Comparison of ENCODE assay signal across 25 mouse cellular contexts in the genomic region with DNA sequence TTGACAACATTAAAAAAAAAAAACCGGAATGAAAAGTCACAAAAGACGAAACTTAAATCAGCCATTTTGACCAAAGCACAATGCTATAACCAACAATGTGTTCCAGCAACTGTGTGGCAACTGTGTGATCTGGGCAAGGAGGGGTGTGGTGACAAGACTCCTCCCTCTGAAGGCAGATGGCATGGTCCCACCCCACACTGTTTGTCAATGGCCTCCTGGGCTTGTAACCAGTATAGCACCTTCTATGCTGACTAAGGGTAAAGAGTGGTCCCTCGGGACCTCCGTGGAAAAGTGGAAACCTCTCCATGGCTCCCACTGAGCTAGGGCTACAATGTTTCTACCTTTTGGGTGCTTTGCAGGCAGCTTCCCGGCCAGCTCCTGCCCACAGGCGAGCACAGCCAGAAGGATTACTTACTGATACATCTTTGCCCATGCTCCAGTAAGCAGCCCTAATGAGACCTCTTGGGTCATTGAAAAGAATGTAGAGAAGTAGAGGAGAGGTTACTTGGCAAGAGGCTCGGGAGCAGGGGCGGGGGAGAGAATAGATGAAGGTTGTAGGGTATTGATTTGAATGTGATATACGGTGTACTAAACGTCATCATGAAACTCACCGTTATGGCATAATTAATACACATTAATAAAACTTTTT. TPM values are rescaled to one million over a fixed set of nuclear protein-coding genes. Genes with fewer than 3 reads are reported as not detected.
DNase-seq lines count a peak whose midpoint lies in the region; ATAC-seq and TF ChIP-seq lines count a peak whose summit lies in the region.
"Had no signal": no experiment of that assay in that cellular context is flagged by ENCODE, and none has a peak within 500 bp of the region (broad histone marks: within the 10 kb centered on the region; RNA-seq: fewer than 3 reads in every experiment).

No protein-coding gene starts in this region.

- no peaks in the 10 kb centered on the region for H3K4me1 ChIP-seq in embryonic facial prominence, embryonic 14.5 days (ENCODE audit: control insufficient read depth, insufficient read depth, low read length)
- H3K4me1 ChIP-seq in embryonic facial prominence, embryonic 10.5 days = peaks cover 22% of the 10 kb centered on the region
- H3K4me1 ChIP-seq in cortical plate, adult 2 months (ENCODE audit: control insufficient read depth, insufficient read depth, low read length) = no peaks in the 10 kb centered on the region
- no peaks in the 10 kb centered on the region for H3K4me1 ChIP-seq in cerebellum, adult 2 months (ENCODE audit: control insufficient read depth, insufficient read depth, low read length)

- peak; percentile 63; the same call in 1 of the 2 replicates for ATAC-seq in embryonic facial prominence, embryonic 14.5 days (ENCODE audit: low read depth)
- ATAC-seq: intestine, embryonic 15.5 days had no signal

- 72% methylated on average over 11 of the region's 11 CpGs for WGBS in embryonic facial prominence, embryonic 14.5 days
- WGBS in embryonic facial prominence, embryonic 10.5 days = 74% methylated on average over 11 of the region's 11 CpGs
- 60% methylated on average over 11 of the region's 11 CpGs for WGBS in cerebellum, adult 2 months

- H3K4me2 ChIP-seq in embryonic facial prominence, embryonic 14.5 days (ENCODE audit: low read depth, low read length) = no peak overlapping the region
- H3K4me2 ChIP-seq: embryonic facial prominence, embryonic 13.5 days; heart, embryonic 15.5 days; hindbrain, embryonic 14.5 days; intestine, embryonic 15.5 days had no signal

- H3K4me3 ChIP-seq in embryonic facial prominence, embryonic 14.5 days (ENCODE audit: low read depth, low read length) = no peak overlapping the region
- no peak overlapping the region for H3K4me3 ChIP-seq in embryonic facial prominence, embryonic 10.5 days
- peak overlapping the region; percentile 73 for H3K4me3 ChIP-seq in cortical plate, adult 2 months (ENCODE audit: insufficient read depth, low read length)
- H3K4me3 ChIP-seq in cerebellum, adult 2 months (replicated peaks; ENCODE audit: insufficient read depth, low read depth, low read length) = no peak overlapping the region
- H3K4me3 ChIP-seq: embryonic facial prominence, embryonic 13.5 days; gastrocnemius, adult 2 months; heart, embryonic 15.5 days; intestine, embryonic 15.5 days; limb, embryonic 10.5 days; midbrain, embryonic 10.5 days had no signal

- TF ChIP-seq POLR2A in cortical plate, adult 2 months (IDR thresholded peaks at IDR 0.05; ENCODE audit: extremely low read depth, insufficient read depth, low read length) = 0 out of 2 replicates have a peak, but pooled peaks have one; percentile 32
- no peak for TF ChIP-seq POLR2A in cerebellum, adult 2 months (IDR thresholded peaks at IDR 0.05; ENCODE audit: borderline replicate concordance, insufficient read depth, low read length)

- peaks cover 50% of the 10 kb centered on the region for H3K27me3 ChIP-seq in embryonic facial prominence, embryonic 14.5 days (replicated peaks; ENCODE audit: control insufficient read depth, insufficient read depth, low read length)
- H3K27me3 ChIP-seq in embryonic facial prominence, embryonic 10.5 days (replicated peaks; ENCODE audit: low read depth, poor library complexity, severe bottlenecking) = peaks cover 57% of the 10 kb centered on the region
- H3K27me3 ChIP-seq in cerebellum, adult 2 months (ENCODE audit: control insufficient read depth, insufficient read depth, low read length) = no peaks in the 10 kb centered on the region

- no peaks in the 10 kb centered on the region for H3K36me3 ChIP-seq in embryonic facial prominence, embryonic 14.5 days (ENCODE audit: control insufficient read depth, insufficient read depth, low read length)
- no peaks in the 10 kb centered on the region for H3K36me3 ChIP-seq in embryonic facial prominence, embryonic 10.5 days (replicated peaks)
- H3K36me3 ChIP-seq: embryonic facial prominence, embryonic 13.5 days; heart, embryonic 15.5 days; intestine, embryonic 15.5 days; limb, embryonic 10.5 days; midbrain, embryonic 10.5 days had no signal

- DNase-seq in embryonic facial prominence, embryonic 14.5 days (ENCODE audit: low spot score) = no peak
- no peak for DNase-seq in embryonic facial prominence, embryonic 10.5 days (ENCODE audit: low spot score)
- peak; percentile 36 for DNase-seq in layer of hippocampus, adult 9-11 months
- no peak for DNase-seq in layer of hippocampus, postnatal 10 days (ENCODE audit: low spot score in 2 of 2)
- DNase-seq in retina, postnatal 1 day = peak; percentile 71
- no peak for DNase-seq in cerebellum, adult 2 months
- DNase-seq: adrenal gland, postnatal 25 days; cerebellum, postnatal 14 days; gastrocnemius, adult 2 months; heart, postnatal 4 days; kidney, adult 8-10 months; kidney, postnatal 10 days; lung, postnatal 4 days; right cerebral cortex, postnatal 25 days; spleen, adult 18-20 months; thymus, postnatal 25 days had no signal

- no peaks in the 10 kb centered on the region for H3K9me3 ChIP-seq in embryonic facial prominence, embryonic 14.5 days (ENCODE audit: control insufficient read depth, low read length)
- H3K9me3 ChIP-seq in embryonic facial prominence, embryonic 10.5 days = no peaks in the 10 kb centered on the region
- H3K9me3 ChIP-seq: embryonic facial prominence, embryonic 13.5 days; heart, embryonic 15.5 days; intestine, embryonic 15.5 days; limb, embryonic 10.5 days; midbrain, embryonic 10.5 days had no signal

- TF ChIP-seq CTCF in cortical plate, adult 2 months (IDR thresholded peaks at IDR 0.05; ENCODE audit: extremely low read depth, insufficient read depth, low read length) = no peak
- no peak for TF ChIP-seq CTCF in cerebellum, adult 2 months (IDR thresholded peaks at IDR 0.05; ENCODE audit: borderline replicate concordance, insufficient read depth, low read depth, low read length)

- no peak overlapping the region for H3K9ac ChIP-seq in embryonic facial prominence, embryonic 14.5 days (ENCODE audit: low read depth, low read length)
- H3K9ac ChIP-seq: embryonic facial prominence, embryonic 13.5 days; heart, embryonic 15.5 days; hindbrain, embryonic 14.5 days; intestine, embryonic 15.5 days had no signal

- H3K27ac ChIP-seq in embryonic facial prominence, embryonic 14.5 days (replicated peaks; ENCODE audit: low read depth, low read length) = no peak overlapping the region
- no peak overlapping the region for H3K27ac ChIP-seq in embryonic facial prominence, embryonic 10.5 days (replicated peaks)
- H3K27ac ChIP-seq in cortical plate, adult 2 months (ENCODE audit: insufficient read depth, low read length) = no peak overlapping the region
- H3K27ac ChIP-seq in cerebellum, adult 2 months (ENCODE audit: insufficient read depth, low read length) = no peak overlapping the region
- H3K27ac ChIP-seq: embryonic facial prominence, embryonic 13.5 days; gastrocnemius, adult 2 months; heart, embryonic 15.5 days; hindbrain, embryonic 14.5 days; intestine, embryonic 15.5 days; limb, embryonic 10.5 days; midbrain, embryonic 10.5 days had no signal

RNA-seq across cellular contexts. Expression of a gene that starts 3.8 kb away (rescaled TPM):
- polyA plus RNA-seq in embryonic facial prominence, embryonic 14.5 days (2014; fragmentation: Nextera tagmentation; extraction: Ambion mirVana) = 8.6 and 9.0 TPM in 2 replicates
- 0.91 and 0.99 TPM in 2 replicates for polyA plus RNA-seq in embryonic facial prominence, embryonic 10.5 days (2016; fragmentation: Nextera tagmentation; extraction: Ambion mirVana)
- total RNA-seq in layer of hippocampus, postnatal 10 days (2021) = 100 to 1,000 TPM; 453 to 489 TPM
- polyA plus RNA-seq in cortical plate, adult 2 months (2012; rRNA removed) = 1,499 and 1,678 TPM in 2 replicates
- 162 and 188 TPM in 2 replicates for polyA plus RNA-seq in cerebellum, adult 2 months (2012; rRNA removed)
- total RNA-seq: adrenal gland, postnatal 25 days; gastrocnemius, adult 2 months; liver, adult 2 months; neutrophil, adult 5-6 weeks had no signal
- polyA plus RNA-seq: liver, adult 2 months had no signal

Comparison
In these comparisons a context has a peak if more than half of its experiments do, and no peak if none do; other contexts are left out.
1. DNase-seq: peak in layer of hippocampus, adult 9-11 months (single experiment) and retina, postnatal 1 day (single experiment); none in embryonic facial prominence, embryonic 14.5 days (single experiment), embryonic facial prominence, embryonic 10.5 days (single experiment), layer of hippocampus, postnatal 10 days (0 of 2) and cerebellum, adult 2 months (0 of 2).
2. RNA of a gene that starts 3.8 kb away (polyA plus RNA-seq): 1,499 to 1,678 TPM in cortical plate, adult 2 months and 162 to 188 TPM in cerebellum, adult 2 months; 8.6 to 9.0 TPM in embryonic facial prominence, embryonic 14.5 days and 0.91 to 0.99 TPM in embryonic facial prominence, embryonic 10.5 days; every median in the first group is over 10 times any median in the second.